Mouse (Mus musculus) CH12.LX (cell line): ENCODE measurements around the gene Folr1. TPM values are rescaled to one million over a fixed set of nuclear protein-coding genes. Genes with fewer than 3 reads are reported as not detected.

Experiments used
- DNase-seq: peaks from one replicate; pipeline ENCODE4 v3.0.0-alpha.2; 2013; ENCODE audit errors: extremely low read depth
- H3K27ac ChIP-seq: 2 replicates; pipeline ENCODE4 v1.5.1; 2012; ENCODE audit warnings: low read depth, mild to moderate bottlenecking, control low read depth, moderate library complexity; ENCODE audit not compliant: insufficient read depth
- H3K27me3 ChIP-seq: replicated peaks from 2 replicates; pipeline ENCODE3; 2012; ENCODE audit warnings: inconsistent platforms
- H3K36me3 ChIP-seq, 2 experiments: replicated peaks in 1 of 2; 2 replicates each; pipeline versions ENCODE3 to v1.6.1; 2012; ENCODE audit warnings: inconsistent platforms in 1 of 2, low read length in 1 of 2, mild to moderate bottlenecking in 1 of 2, mixed read lengths in 1 of 2, moderate library complexity in 1 of 2; ENCODE audit not compliant: control insufficient read depth in 1 of 2, insufficient read depth in 1 of 2
- H3K4me1 ChIP-seq, 2 experiments: 2 replicates each; pipeline ENCODE4 v1.6.1; 2012; ENCODE audit warnings: inconsistent platforms in 1 of 2, moderate library complexity in 1 of 2; ENCODE audit not compliant: insufficient read depth in 2 of 2, control insufficient read depth in 1 of 2
- H3K4me2 ChIP-seq: 2 replicates; pipeline ENCODE4 v1.6.1; 2012; ENCODE audit warnings: low read depth, mild to moderate bottlenecking, control low read depth; ENCODE audit not compliant: poor library complexity, insufficient read depth, severe bottlenecking
- H3K4me3 ChIP-seq, 3 experiments: fragments of 150-350 bp in 1 of 3; sonication (generic) in 1 of 3; replicated peaks in 1 of 3; 2 replicates each; pipeline versions ENCODE3 to v1.5.1; 2011 to 2012; ENCODE audit warnings: low read depth in 2 of 3, low read length in 2 of 3, mild to moderate bottlenecking in 2 of 3, moderate library complexity in 2 of 3, control low read depth in 1 of 3, improper control_type of control experiment in 1 of 3, inconsistent platforms in 1 of 3, mixed read lengths in 1 of 3; ENCODE audit not compliant: poor library complexity in 1 of 3
- H3K79me2 ChIP-seq: replicated peaks from 2 replicates; pipeline ENCODE4 v1.6.1; 2012; ENCODE audit warnings: mild to moderate bottlenecking, moderate library complexity; ENCODE audit not compliant: control insufficient read depth, poor library complexity, insufficient read depth, severe bottlenecking; ENCODE audit errors: extremely low read depth
- H3K9ac ChIP-seq: 2 replicates; pipeline ENCODE4 v1.6.1; 2012; ENCODE audit warnings: low read depth, mild to moderate bottlenecking, control low read depth, moderate library complexity; ENCODE audit not compliant: insufficient read depth
- H3K9me3 ChIP-seq: replicated peaks from 2 replicates; pipeline ENCODE3; 2012; ENCODE audit warnings: low read length, inconsistent platforms, mixed read lengths
- CHD2 ChIP-seq: IDR thresholded peaks from 2 replicates; pipeline ENCODE4 v1.6.1; 2011; ENCODE audit warnings: low read length, improper control_type of control experiment
- E2F4 ChIP-seq: IDR thresholded peaks from 2 replicates; pipeline ENCODE4 v1.6.1; 2011; ENCODE audit warnings: low read depth, low read length, improper control_type of control experiment; ENCODE audit not compliant: insufficient replicate concordance
- GABPA ChIP-seq: IDR thresholded peaks from 2 replicates; pipeline ENCODE4 v1.6.1; 2012; ENCODE audit warnings: low read depth, low read length, improper control_type of control experiment, inconsistent platforms; ENCODE audit not compliant: insufficient replicate concordance
- HCFC1 ChIP-seq: IDR thresholded peaks from 2 replicates; pipeline ENCODE4 v1.6.1; 2012; ENCODE audit warnings: low read depth, mild to moderate bottlenecking, inconsistent platforms, low read length, improper control_type of control experiment
- IRF4 ChIP-seq: IDR thresholded peaks from 2 replicates; pipeline ENCODE4 v1.6.1; 2014; ENCODE audit warnings: low read depth, mild to moderate bottlenecking, inconsistent platforms, low read length, improper control_type of control experiment
- KAT2A ChIP-seq: IDR thresholded peaks from 2 replicates; pipeline ENCODE4 v1.6.1; 2012; ENCODE audit warnings: low read length, improper control_type of control experiment, inconsistent platforms; ENCODE audit not compliant: insufficient replicate concordance
- MAFK ChIP-seq: IDR thresholded peaks from 2 replicates; pipeline ENCODE4 v1.6.1; 2011; ENCODE audit warnings: low read length, improper control_type of control experiment; ENCODE audit not compliant: insufficient replicate concordance
- MXI1 ChIP-seq: IDR thresholded peaks from 2 replicates; pipeline ENCODE4 v1.6.1; 2011; ENCODE audit warnings: mild to moderate bottlenecking, low read depth, low read length, improper control_type of control experiment
- MYC ChIP-seq: IDR thresholded peaks from 2 replicates; pipeline ENCODE4 v1.6.1; 2011; ENCODE audit warnings: low read depth, mild to moderate bottlenecking, improper control_type of control experiment, low read length
- RCOR1 ChIP-seq: conservative IDR thresholded peaks from 2 replicates; pipeline ENCODE4 v1.6.1; 2012; ENCODE audit warnings: low read depth, mild to moderate bottlenecking, inconsistent platforms, low read length, improper control_type of control experiment
- SMC3 ChIP-seq: IDR thresholded peaks from 2 replicates; pipeline ENCODE4 v1.6.1; 2011; ENCODE audit warnings: low read depth, low read length, improper control_type of control experiment
- TBP ChIP-seq: conservative IDR thresholded peaks from 2 replicates; pipeline ENCODE4 v1.6.1; 2011; ENCODE audit warnings: low read depth, low read length, improper control_type of control experiment
- TCF12 ChIP-seq: IDR thresholded peaks from 2 replicates; pipeline ENCODE4 v1.6.1; 2014; ENCODE audit warnings: low read depth, mild to moderate bottlenecking, inconsistent platforms, low read length, improper control_type of control experiment
- UBTF ChIP-seq: IDR thresholded peaks from 2 replicates; pipeline ENCODE4 v1.6.1; 2012; ENCODE audit warnings: low read depth, mild to moderate bottlenecking, inconsistent platforms, low read length, improper control_type of control experiment, moderate library complexity
- ZKSCAN1 ChIP-seq: IDR thresholded peaks from 2 replicates; pipeline ENCODE4 v1.6.1; 2012; ENCODE audit warnings: low read depth, inconsistent platforms, low read length, improper control_type of control experiment, borderline replicate concordance
- ZMIZ1 ChIP-seq: IDR thresholded peaks from 2 replicates; pipeline ENCODE4 v1.6.1; 2012; ENCODE audit warnings: low read depth, mild to moderate bottlenecking, inconsistent platforms, low read length, improper control_type of control experiment
- ZNF384 ChIP-seq: IDR thresholded peaks from 2 replicates; pipeline ENCODE4 v1.6.1; 2012; ENCODE audit warnings: low read depth, low read length, improper control_type of control experiment, inconsistent platforms
- dilution Hi-C: fragments of 300-500 bp; cut with MboI; formaldehyde crosslinking; loops from 2 replicates; pipeline ENCODE4 v1.14.3; 2020; ENCODE audit warnings: low sequenced_read_pairs; ENCODE audit not compliant: extremely low pct_unique_long_range_greater_than_20kb, extremely low pct_ligation_motif_present
- in situ Hi-C: fragments of 300-500 bp; cut with MboI; formaldehyde crosslinking; loops from 3 replicates; pipeline ENCODE4 v1.14.3; 2019; ENCODE audit warnings: low sequenced_read_pairs, low pct_ligation_motif_present, low pct_unique_long_range_greater_than_20kb, mixed read lengths
- polyA plus RNA-seq: library from polyadenylated mRNA; unstranded; fragments of >175 nt; gene quantifications from 2 replicates; pipeline ENCODE4 v1.2.1, GENCODE M21; 2012; ENCODE audit warnings: low read depth; ENCODE audit not compliant: insufficient read length
- total RNA-seq, 2 experiments: library from RNA; depleted of rRNA; stranded (reverse); fragments of 300-350 nt in 1 of 2; fragments of >200 nt in 1 of 2; gene quantifications; 2 replicates each; pipeline ENCODE4 v1.2.3; 2012 to 2014

Gene Folr1
- total and polyA plus RNA-seq, 3 experiments: 0.25 TPM; not detected in 2

- no peak within 1 kb of the TSS for H3K4me3 ChIP-seq
- H3K9ac ChIP-seq: no peak within 1 kb of the TSS
- peaks cover 3 to 16% of the 10 kb centered on the region in 2 experiments for H3K36me3 ChIP-seq
- H3K4me1 ChIP-seq: no peaks in the 10 kb centered on the region
- TF ChIP-seq ZMIZ1 (no peak), UBTF (no peak), KAT2A (no peak), SMC3 (no peak), TBP (no peak), MAFK (no peak), CHD2 (no peak), E2F4 (no peak), TCF12 (no peak), RCOR1 (no peak), MYC (no peak), GABPA (no peak), MXI1 (no peak), IRF4 (no peak), ZKSCAN1 (no peak), HCFC1 (no peak), ZNF384 (no peak)
- no peak within 1 kb of the TSS for H3K27ac ChIP-seq
- dilution Hi-C loops: no loop called here
- no peaks in the 10 kb centered on the region for H3K79me2 ChIP-seq
- H3K9me3 ChIP-seq: peaks cover 19% of the 10 kb centered on the region
- no peak within 1 kb of the TSS for H3K4me2 ChIP-seq
- in situ Hi-C loops: no loop called here
- no peaks in the 10 kb centered on the region for H3K27me3 ChIP-seq
- no peak for DNase-seq
These were observed 52.7 kb downstream of the Folr1 start, which contains the start of gene Phox2a for GRCm38 (mm10) chr7:101817861-101818401. Gene Phox2a (plus strand): TSS chr7:101818313.

Other genes with a start within 250 kb of the Folr1 start
- 48.9 and 68.4 TPM in 2 replicates for gene Clpb, start 207.2 kb downstream of the Folr1 start, total RNA-seq (2012; rRNA removed)
- gene Clpb, start 207.2 kb downstream of the Folr1 start, total RNA-seq (2014; rRNA removed): 41.7 and 46.0 TPM in 2 replicates
- 25.5 and 29.4 TPM in 2 replicates for gene Clpb, start 207.2 kb downstream of the Folr1 start, polyA plus RNA-seq
- gene Phox2a, start 52.5 kb downstream of the Folr1 start, total RNA-seq (2012; rRNA removed): not detected in 2 replicates
- gene Phox2a, start 52.5 kb downstream of the Folr1 start, total RNA-seq (2014; rRNA removed): not detected in 2 replicates
- not detected in 2 replicates for gene Phox2a, start 52.5 kb downstream of the Folr1 start, polyA plus RNA-seq
- 36.1 and 44.3 TPM in 2 replicates for gene Inppl1, start 32.6 kb downstream of the Folr1 start, total RNA-seq (2012; rRNA removed)
- 21.6 and 27.3 TPM in 2 replicates for gene Inppl1, start 32.6 kb downstream of the Folr1 start, total RNA-seq (2014; rRNA removed)
- 35.7 and 37.9 TPM in 2 replicates for gene Inppl1, start 32.6 kb downstream of the Folr1 start, polyA plus RNA-seq
- not detected in 2 replicates for gene Folr2, start 13.6 kb downstream of the Folr1 start, total RNA-seq (2012; rRNA removed)
- not detected in 2 replicates for gene Folr2, start 13.6 kb downstream of the Folr1 start, total RNA-seq (2014; rRNA removed)
- not detected in 2 replicates for gene Folr2, start 13.6 kb downstream of the Folr1 start, polyA plus RNA-seq
- gene Anapc15, start 7.1 kb downstream of the Folr1 start, total RNA-seq (2012; rRNA removed): 69.1 and 88.8 TPM in 2 replicates
- 90.6 and 98.5 TPM in 2 replicates for gene Anapc15, start 7.1 kb downstream of the Folr1 start, total RNA-seq (2014; rRNA removed)
- 97.1 and 107 TPM in 2 replicates for gene Anapc15, start 7.1 kb downstream of the Folr1 start, polyA plus RNA-seq
- 68.6 and 77.9 TPM in 2 replicates for gene Lamtor1, start 35.1 kb upstream of the Folr1 start, total RNA-seq (2012; rRNA removed)
- 80.7 and 86.2 TPM in 2 replicates for gene Lamtor1, start 35.1 kb upstream of the Folr1 start, total RNA-seq (2014; rRNA removed)
- gene Lamtor1, start 35.1 kb upstream of the Folr1 start, polyA plus RNA-seq: 107 and 124 TPM in 2 replicates
- gene Tomt, start 35.6 kb upstream of the Folr1 start, total RNA-seq (2012; rRNA removed): 1.1 and 1.4 TPM in 2 replicates
- gene Tomt, start 35.6 kb upstream of the Folr1 start, total RNA-seq (2014; rRNA removed): 0.07 and 0.22 TPM in 2 replicates
- 1.3 TPM in 2 replicates for gene Tomt, start 35.6 kb upstream of the Folr1 start, polyA plus RNA-seq
- gene Lrrc51, start 63.1 kb upstream of the Folr1 start, total RNA-seq (2012; rRNA removed): 3.9 and 5.6 TPM in 2 replicates
- 5.2 and 6.6 TPM in 2 replicates for gene Lrrc51, start 63.1 kb upstream of the Folr1 start, total RNA-seq (2014; rRNA removed)
- 3.2 and 4.9 TPM in 2 replicates for gene Lrrc51, start 63.1 kb upstream of the Folr1 start, polyA plus RNA-seq
- gene Numa1, start 63.3 kb upstream of the Folr1 start, total RNA-seq (2012; rRNA removed): 56.4 and 57.6 TPM in 2 replicates
- 38.0 and 38.2 TPM in 2 replicates for gene Numa1, start 63.3 kb upstream of the Folr1 start, total RNA-seq (2014; rRNA removed)
- 75.7 and 79.5 TPM in 2 replicates for gene Numa1, start 63.3 kb upstream of the Folr1 start, polyA plus RNA-seq
- 1.9 and 2.6 TPM in 2 replicates for gene Il18bp, start 147.9 kb upstream of the Folr1 start, total RNA-seq (2012; rRNA removed)
- gene Il18bp, start 147.9 kb upstream of the Folr1 start, total RNA-seq (2014; rRNA removed): 1.7 and 1.9 TPM in 2 replicates
- gene Il18bp, start 147.9 kb upstream of the Folr1 start, polyA plus RNA-seq: 2.9 and 3.3 TPM in 2 replicates
- 20.4 and 20.7 TPM in 2 replicates for gene Rnf121, start 194.7 kb upstream of the Folr1 start, total RNA-seq (2012; rRNA removed)
- 10.3 and 13.9 TPM in 2 replicates for gene Rnf121, start 194.7 kb upstream of the Folr1 start, total RNA-seq (2014; rRNA removed)
- 24.8 and 27.7 TPM in 2 replicates for gene Rnf121, start 194.7 kb upstream of the Folr1 start, polyA plus RNA-seq
- 19.8 and 20.2 TPM in 2 replicates for gene Xndc1, start 194.7 kb upstream of the Folr1 start, total RNA-seq (2012; rRNA removed)
- gene Xndc1, start 194.7 kb upstream of the Folr1 start, total RNA-seq (2014; rRNA removed): 15.4 and 19.9 TPM in 2 replicates
- 23.4 and 26.7 TPM in 2 replicates for gene Xndc1, start 194.7 kb upstream of the Folr1 start, polyA plus RNA-seq
- gene Xntrpc, start 194.9 kb upstream of the Folr1 start, total RNA-seq (2012; rRNA removed): 1.6 and 1.9 TPM in 2 replicates
- gene Xntrpc, start 194.9 kb upstream of the Folr1 start, total RNA-seq (2014; rRNA removed): 0.64 and 0.93 TPM in 2 replicates
- gene Xntrpc, start 194.9 kb upstream of the Folr1 start, polyA plus RNA-seq: 1.6 and 1.7 TPM in 2 replicates
- gene Trpc2, start 212.3 kb upstream of the Folr1 start, total RNA-seq (2012; rRNA removed): 0.17 TPM in 1 of 2 replicates, not detected in the other
- 0.24 TPM in 1 of 2 replicates, not detected in the other for gene Trpc2, start 212.3 kb upstream of the Folr1 start, total RNA-seq (2014; rRNA removed)
- gene Trpc2, start 212.3 kb upstream of the Folr1 start, polyA plus RNA-seq: not detected in 2 replicates
- 0.17 and 0.21 TPM in 2 replicates for gene Art1, start 231.0 kb upstream of the Folr1 start, total RNA-seq (2012; rRNA removed)
- 0.20 and 0.22 TPM in 2 replicates for gene Art1, start 231.0 kb upstream of the Folr1 start, total RNA-seq (2014; rRNA removed)
- 0.40 and 0.67 TPM in 2 replicates for gene Art1, start 231.0 kb upstream of the Folr1 start, polyA plus RNA-seq
- 0.71 and 0.85 TPM in 2 replicates for gene Art5, start 238.7 kb upstream of the Folr1 start, total RNA-seq (2012; rRNA removed)
- 2.6 and 2.7 TPM in 2 replicates for gene Art5, start 238.7 kb upstream of the Folr1 start, total RNA-seq (2014; rRNA removed)
- 3.9 and 4.7 TPM in 2 replicates for gene Art5, start 238.7 kb upstream of the Folr1 start, polyA plus RNA-seq
- gene Chrna10, start 246.0 kb upstream of the Folr1 start, total RNA-seq (2012; rRNA removed): not detected in 2 replicates
- gene Chrna10, start 246.0 kb upstream of the Folr1 start, total RNA-seq (2014; rRNA removed): not detected in 2 replicates
- not detected in 2 replicates for gene Chrna10, start 246.0 kb upstream of the Folr1 start, polyA plus RNA-seq